Mouse (Mus musculus) MEL (cell line): Measurements from ENCODE around the gene Trappc6a.

Experiments used
- BHLHE40 ChIP-seq: IDR thresholded peaks from 2 replicates; pipeline ENCODE4 v1.6.1; 2012; ENCODE audit warnings: low read depth, mild to moderate bottlenecking, inconsistent platforms, low read length, improper control_type of control experiment, borderline replicate concordance
- CTCF ChIP-seq, 3 experiments: IDR thresholded peaks in 2 of 3; conservative IDR thresholded peaks in 1 of 3; 2 replicates each; pipeline ENCODE4 v1.5.1; 2011 to 2012; ENCODE audit warnings: low read length in 3 of 3, low read depth in 2 of 3, mild to moderate bottlenecking in 2 of 3, improper control_type of control experiment in 1 of 3, inconsistent platforms in 1 of 3, mixed read lengths in 1 of 3, moderate library complexity in 1 of 3; ENCODE audit not compliant: control insufficient read depth in 1 of 3, insufficient read depth in 1 of 3, poor library complexity in 1 of 3, severe bottlenecking in 1 of 3
- EP300 ChIP-seq, 2 experiments: IDR thresholded peaks; 2 replicates each; pipeline ENCODE4 v1.6.1; 2011; ENCODE audit warnings: improper control_type of control experiment in 2 of 2, low read length in 2 of 2, low read depth in 1 of 2, mild to moderate bottlenecking in 1 of 2
- GABPA ChIP-seq: IDR thresholded peaks from 2 replicates; pipeline ENCODE4 v1.6.1; 2012; ENCODE audit warnings: low read depth, mild to moderate bottlenecking, inconsistent platforms, low read length, improper control_type of control experiment, moderate library complexity
- GATA1 ChIP-seq: IDR thresholded peaks from 2 replicates; pipeline ENCODE4 v1.6.1; 2011; ENCODE audit warnings: low read depth, low read length, improper control_type of control experiment
- JUND ChIP-seq: IDR thresholded peaks from 2 replicates; pipeline ENCODE4 v1.6.1; 2011; ENCODE audit warnings: low read depth, mild to moderate bottlenecking, improper control_type of control experiment, low read length
- KAT2A ChIP-seq: conservative IDR thresholded peaks from 2 replicates; pipeline ENCODE4 v1.6.1; 2012; ENCODE audit warnings: low read depth, low read length, improper control_type of control experiment, inconsistent platforms
- MAFK ChIP-seq: IDR thresholded peaks from 2 replicates; pipeline ENCODE4 v1.6.1; 2011; ENCODE audit warnings: low read depth, mild to moderate bottlenecking, low read length, improper control_type of control experiment, borderline replicate concordance
- POLR2A ChIP-seq, 2 experiments: IDR thresholded peaks; 2 replicates each; pipeline ENCODE4 v1.6.1; 2011 to 2012; ENCODE audit warnings: low read length in 2 of 2, mild to moderate bottlenecking in 2 of 2, control low read depth in 1 of 2, improper control_type of control experiment in 1 of 2, low read depth in 1 of 2, moderate library complexity in 1 of 2; ENCODE audit not compliant: control insufficient read depth in 1 of 2, insufficient read depth in 1 of 2, poor library complexity in 1 of 2
- TAL1 ChIP-seq: IDR thresholded peaks from 2 replicates; pipeline ENCODE4 v1.6.1; 2012; ENCODE audit warnings: mild to moderate bottlenecking, inconsistent platforms, low read length, moderate library complexity, mixed read lengths
- ZC3H11A ChIP-seq: IDR thresholded peaks from 2 replicates; pipeline ENCODE4 v1.6.1; 2012; ENCODE audit warnings: low read depth, mild to moderate bottlenecking, inconsistent platforms, low read length, improper control_type of control experiment
- ZKSCAN1 ChIP-seq: IDR thresholded peaks from 2 replicates; pipeline ENCODE4 v1.6.1; 2012; ENCODE audit warnings: low read depth, mild to moderate bottlenecking, inconsistent platforms, low read length, improper control_type of control experiment, moderate library complexity

GRCm38 (mm10) chr7:19485488-19485887 lies 22.7 kb upstream of the Trappc6a start:
- no peak for TF ChIP-seq KAT2A
- no peak for TF ChIP-seq EP300 (IDR thresholded peaks at IDR 0.05; ENCODE audit: low read depth in 1 of 2, low read length in 2 of 2)
- no peak for TF ChIP-seq MAFK
- no peak for TF ChIP-seq ZKSCAN1
- TF ChIP-seq JUND, result no peak
- TF ChIP-seq GABPA, result no peak
- no peak for TF ChIP-seq CTCF (IDR thresholded peaks at IDR 0.05 in 2 of 3, conservative IDR thresholded peaks at IDR 0.05 in 1 of 3; ENCODE audit: control insufficient read depth in 1 of 3, insufficient read depth in 1 of 3, low read depth in 2 of 3, low read length in 3 of 3, poor library complexity in 1 of 3, severe bottlenecking in 1 of 3)
- no peak for TF ChIP-seq POLR2A (IDR thresholded peaks at IDR 0.05; ENCODE audit: control insufficient read depth in 1 of 2, insufficient read depth in 1 of 2, low read depth in 1 of 2, low read length in 2 of 2, poor library complexity in 1 of 2)
- TF ChIP-seq GATA1, result no peak
- TF ChIP-seq ZC3H11A, result no peak
- TF ChIP-seq TAL1, result no peak
- no peak for TF ChIP-seq BHLHE40
